Mouse (Mus musculus) spleen, adult 2 months (tissue): ENCODE data around the gene Slc13a5.

Source experiments
- CTCF ChIP-seq: fragments of 200-500 bp; IDR thresholded peaks from 2 replicates; pipeline ENCODE4 v1.5.1; 2011; ENCODE audit warnings: mild to moderate bottlenecking, inconsistent platforms; ENCODE audit not compliant: insufficient read depth, insufficient read length, insufficient replicate concordance; ENCODE audit errors: extremely low read depth
- POLR2A ChIP-seq: fragments of 200-500 bp; IDR thresholded peaks from 2 replicates; pipeline ENCODE4 v1.6.1; 2011; ENCODE audit warnings: low read depth, low read length, inconsistent platforms

DNA sequence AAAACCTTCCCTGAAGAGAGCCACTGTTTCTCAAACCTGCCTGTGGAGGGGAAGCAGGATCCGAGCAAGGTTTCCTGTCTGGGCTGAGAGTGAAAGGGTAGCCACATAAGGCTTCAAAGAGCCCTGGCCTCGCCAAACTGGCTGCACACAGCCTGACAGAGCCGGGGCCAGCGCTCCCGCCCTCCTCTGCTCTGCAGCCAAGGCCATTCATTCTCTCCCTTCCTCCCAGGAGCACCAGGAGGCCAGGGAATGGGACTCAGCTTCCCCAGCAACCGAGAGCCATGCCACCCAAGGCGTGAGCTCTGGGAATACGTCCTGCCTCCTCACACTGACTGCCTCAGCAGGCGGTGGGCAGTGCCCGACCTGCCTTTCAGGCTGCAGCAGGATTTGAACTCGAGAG, 1.5 kb downstream of the Slc13a5 start:
- TF ChIP-seq POLR2A (no peak), CTCF (no peak)
